Mouse (Mus musculus) hindbrain, embryonic 13.5 days (tissue): ENCODE measurements around the gene Csk. TPM values are rescaled to one million over a fixed set of nuclear protein-coding genes. Genes with fewer than 3 reads are reported as not detected.

Experiments used
- ATAC-seq: fragments of 200-750 bp; cut with Nextera tagmentation; 2 replicates; pipeline ENCODE4 v1.8.0; 2017; ENCODE audit warnings: moderate TSS enrichment; ENCODE audit not compliant: low FRiP score
- H3K27ac ChIP-seq: fragments of 300-500 bp; sonication (generic); 2 replicates; pipeline ENCODE4 v1.5.1; 2015; ENCODE audit warnings: inconsistent platforms, mild to moderate bottlenecking, moderate library complexity
- H3K27me3 ChIP-seq: fragments of 300-500 bp; sonication (generic); 2 replicates; pipeline ENCODE4 v1.6.1; 2015; ENCODE audit warnings: mild to moderate bottlenecking, inconsistent platforms
- H3K36me3 ChIP-seq: fragments of 300-500 bp; sonication (generic); 2 replicates; pipeline ENCODE4 v1.6.1; 2015; ENCODE audit warnings: mild to moderate bottlenecking, inconsistent platforms
- H3K4me1 ChIP-seq: fragments of 300-500 bp; sonication (generic); replicated peaks from 2 replicates; pipeline ENCODE4 v1.6.1; 2015; ENCODE audit warnings: inconsistent platforms
- H3K4me2 ChIP-seq: fragments of 300-500 bp; sonication (generic); 2 replicates; pipeline ENCODE4 v1.6.1; 2015; ENCODE audit warnings: inconsistent platforms, mild to moderate bottlenecking, moderate library complexity
- H3K4me3 ChIP-seq: fragments of 300-500 bp; sonication (generic); 2 replicates; pipeline ENCODE4 v1.5.1; 2015; ENCODE audit warnings: mild to moderate bottlenecking, inconsistent platforms
- H3K9ac ChIP-seq: fragments of 300-500 bp; sonication (generic); 2 replicates; pipeline ENCODE4 v1.6.1; 2015; ENCODE audit warnings: mild to moderate bottlenecking, inconsistent platforms
- H3K9me3 ChIP-seq: fragments of 300-500 bp; sonication (generic); 2 replicates; pipeline ENCODE4 v1.6.1; 2016; ENCODE audit warnings: inconsistent platforms
- WGBS: fragments of 180-500 bp; shearing (Covaris S2); methylation state at CpG from one replicate; pipeline ENCODE4 v1.1.7; 2015; 5-methylcytosine and 5-hydroxymethylcytosine counted together
- polyA plus RNA-seq: library from polyadenylated mRNA; unstranded; fragments of >200 nt; fragmentation: Nextera tagmentation; extraction: Ambion mirVana; gene quantifications from 2 replicates; pipeline ENCODE4 v1.2.1, GENCODE M21; 2015

Csk gene
- polyA plus RNA-seq, 1 experiment from 2014 or later, result 45.0 TPM

DNA sequence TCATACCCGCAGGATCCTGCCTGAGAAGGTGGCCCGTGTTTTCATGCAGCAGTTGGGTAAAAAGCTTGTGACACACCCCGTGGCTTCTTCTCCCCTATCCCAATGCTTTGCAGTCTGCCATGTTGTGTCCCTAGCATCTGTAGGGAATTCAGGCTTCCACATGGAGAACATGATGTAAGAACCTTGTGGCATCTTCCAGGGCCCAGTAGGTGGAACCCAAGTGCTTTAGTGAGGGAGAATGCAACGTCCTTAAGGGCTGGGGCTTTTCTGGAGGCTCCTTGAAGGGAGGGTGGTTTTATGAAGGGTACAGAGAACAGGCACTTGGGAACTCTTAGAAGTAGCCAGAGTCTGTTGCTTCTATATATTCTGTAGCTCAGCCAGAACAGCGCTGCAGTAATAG, 62.7 kb downstream of the Csk start:
- Histone ChIP-seq H3K27ac (no peak overlapping the region), H3K9me3 (no peaks in the 10 kb centered on the region), H3K4me2 (peak overlapping the region; percentile 89), H3K4me3 (peak overlapping the region; percentile 66; the same call in 1 of the 2 replicates), H3K36me3 (peaks cover 59% of the 10 kb centered on the region), H3K27me3 (no peaks in the 10 kb centered on the region), H3K9ac (peak overlapping the region; percentile 82; the same call in 1 of the 2 replicates), H3K4me1 (peaks cover 24% of the 10 kb centered on the region)
- no peak for ATAC-seq
- 41% methylated on average over 5 of the region's 5 CpGs for WGBS

DNA sequence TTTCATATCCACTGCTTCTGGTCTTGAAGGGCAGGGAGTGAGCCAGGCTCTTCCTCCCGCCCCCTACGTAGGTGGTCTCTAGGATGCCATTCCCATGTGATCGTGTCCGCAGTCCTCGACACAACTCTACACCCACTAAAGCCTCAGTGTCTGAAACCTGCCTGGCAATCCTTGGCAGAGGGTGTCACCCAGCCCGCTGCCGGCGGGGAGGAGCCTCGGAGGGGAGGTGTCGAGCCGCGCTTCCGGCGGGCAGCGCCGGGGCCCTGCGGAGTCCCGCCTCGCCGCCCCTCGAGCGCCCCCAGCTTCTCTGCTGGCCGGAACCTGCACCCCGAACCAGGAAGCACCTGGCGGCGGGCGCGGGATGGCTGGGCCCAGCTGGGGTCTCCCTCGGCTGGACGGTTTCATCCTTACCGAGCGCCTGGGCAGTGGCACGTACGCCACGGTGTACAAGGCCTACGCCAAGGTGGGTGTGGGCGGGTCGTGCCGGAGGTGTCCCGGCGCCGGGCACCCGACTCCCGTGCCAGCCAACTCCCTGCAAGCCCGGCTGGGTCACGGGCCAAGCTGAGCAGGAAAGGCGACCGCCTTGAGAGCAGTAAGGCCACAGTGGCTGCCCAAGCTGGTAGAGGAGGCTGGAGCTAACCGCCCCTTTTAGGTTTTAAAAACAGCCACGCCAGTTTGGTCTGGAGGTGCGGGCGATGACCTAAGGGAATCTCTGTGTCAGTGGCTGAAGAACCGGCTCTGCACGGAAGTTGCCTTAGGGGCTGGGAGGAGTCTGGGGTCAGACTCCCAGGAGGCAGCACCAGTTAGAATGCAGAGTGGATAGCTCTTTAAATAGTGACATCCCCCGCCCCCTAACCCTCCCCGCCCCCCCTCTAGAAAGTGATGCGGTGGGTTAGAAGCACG, 64.0 kb downstream of the Csk start, which contains the start of gene Ulk3:
TSS of gene Ulk3 (plus strand) at position 229 of the 903 bp plus-strand sequence.
- no peaks in the 10 kb centered on the region for H3K9me3 ChIP-seq
- 1% methylated on average over 56 of the region's 58 CpGs for WGBS
- H3K4me1 ChIP-seq, result peaks cover 24% of the 10 kb centered on the region
- peak within 1 kb of the TSS; percentile 75 for H3K27ac ChIP-seq
- peaks cover 59% of the 10 kb centered on the region for H3K36me3 ChIP-seq
- H3K27me3 ChIP-seq, result no peaks in the 10 kb centered on the region
- H3K4me2 ChIP-seq, result peak within 1 kb of the TSS; percentile 89
- peak within 1 kb of the TSS; percentile 82 for H3K9ac ChIP-seq
- peak; percentile 86 for ATAC-seq
- peak within 1 kb of the TSS; percentile 66 for H3K4me3 ChIP-seq

DNA sequence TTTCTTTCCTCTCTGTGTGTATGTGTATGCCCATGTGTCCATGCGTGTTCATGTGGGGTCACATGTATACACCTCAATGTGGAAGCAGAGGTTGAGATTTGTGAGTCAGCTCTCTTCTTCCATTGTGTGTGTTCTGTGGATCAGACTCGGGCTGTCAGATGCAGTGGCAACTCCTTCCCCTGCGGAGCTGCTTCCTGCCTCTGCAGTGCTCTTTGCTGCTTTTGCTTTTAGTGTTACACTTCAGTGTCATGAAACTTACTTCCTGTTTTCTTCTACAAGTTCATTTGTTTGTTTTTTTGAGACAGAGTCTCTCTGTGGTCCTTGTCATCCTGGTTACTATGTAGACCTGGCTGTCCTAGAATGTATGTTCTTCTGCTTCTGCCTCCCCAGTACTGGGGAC, 68.4 kb downstream of the Csk start:
- WGBS, result 89% methylated on average over 3 of the region's 3 CpGs
- no peak overlapping the region for H3K4me3 ChIP-seq
- no peaks in the 10 kb centered on the region for H3K27me3 ChIP-seq
- H3K9me3 ChIP-seq, result no peaks in the 10 kb centered on the region
- no peak overlapping the region for H3K9ac ChIP-seq
- ATAC-seq, result no peak
- peaks cover 13% of the 10 kb centered on the region for H3K4me1 ChIP-seq
- peaks cover 76% of the 10 kb centered on the region for H3K36me3 ChIP-seq
- H3K27ac ChIP-seq, result no peak overlapping the region
- H3K4me2 ChIP-seq, result no peak overlapping the region

DNA sequence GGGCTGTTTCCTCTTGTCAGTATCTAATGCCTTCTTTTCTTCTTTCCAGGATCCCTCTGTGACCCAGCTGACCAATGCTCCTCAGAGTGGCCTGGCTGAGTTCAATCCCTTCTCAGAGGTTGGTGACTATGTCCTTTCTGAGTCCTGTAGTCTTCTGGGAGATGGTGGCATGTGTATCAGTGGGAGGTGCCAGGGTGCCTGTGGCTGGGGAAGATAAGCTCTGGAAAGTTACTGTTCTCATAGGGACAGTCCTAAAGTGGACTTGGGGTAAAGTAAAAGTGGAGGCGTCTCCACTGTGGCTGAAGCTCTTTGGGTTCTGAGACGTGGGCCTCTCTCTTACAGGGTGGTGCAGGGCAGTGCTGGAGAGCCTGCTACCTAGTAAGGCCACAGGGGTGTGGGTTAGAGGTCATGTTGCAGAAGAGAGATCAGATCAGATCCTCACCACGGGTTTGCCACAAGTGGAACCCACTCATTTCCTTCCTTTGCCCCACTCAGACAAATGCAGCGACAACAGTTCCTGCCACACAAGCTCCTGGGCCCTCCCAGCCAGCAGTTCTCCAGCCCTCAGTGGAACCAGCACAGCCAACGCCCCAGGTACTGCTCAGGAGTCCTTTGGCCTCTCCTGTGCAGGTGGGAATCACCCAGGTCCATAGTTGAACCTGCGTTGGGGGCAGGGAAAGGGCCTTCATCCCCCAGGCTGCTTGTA, 76.1 kb downstream of the Csk start:
- Histone ChIP-seq H3K4me1 (no peaks in the 10 kb centered on the region), H3K9ac (no peak overlapping the region), H3K36me3 (peaks cover 59% of the 10 kb centered on the region), H3K27me3 (no peaks in the 10 kb centered on the region), H3K27ac (no peak overlapping the region), H3K4me3 (no peak overlapping the region), H3K9me3 (no peaks in the 10 kb centered on the region), H3K4me2 (no peak overlapping the region)
- 91% methylated on average over 6 of the region's 6 CpGs for WGBS
- ATAC-seq, result no peak

Other genes with a start within 250 kb of the Csk start
- 25.6 and 26.0 TPM in 2 replicates for gene Ppcdc, start 213.5 kb downstream of the Csk start, polyA plus RNA-seq
- 86.3 and 94.6 TPM in 2 replicates for gene Scamp5, start 185.6 kb downstream of the Csk start, polyA plus RNA-seq
- gene Rpp25, start 149.6 kb downstream of the Csk start, polyA plus RNA-seq, result 15.6 and 16.2 TPM in 2 replicates
- gene Cox5a, start 132.4 kb downstream of the Csk start, polyA plus RNA-seq, result 875 and 879 TPM in 2 replicates
- gene Fam219b, start 116.1 kb downstream of the Csk start, polyA plus RNA-seq, result 21.6 and 22.4 TPM in 2 replicates
- gene Mpi, start 100.9 kb downstream of the Csk start, polyA plus RNA-seq, result 67.9 and 75.2 TPM in 2 replicates
- gene Scamp2, start 92.7 kb downstream of the Csk start, polyA plus RNA-seq, result 56.9 and 58.8 TPM in 2 replicates
- gene Ulk3, start 64.2 kb downstream of the Csk start, polyA plus RNA-seq, result 28.6 and 30.5 TPM in 2 replicates
- gene Cplx3, start 47.4 kb downstream of the Csk start, polyA plus RNA-seq, result 0.21 and 0.48 TPM in 2 replicates
- not detected in 2 replicates for gene Lman1l, start 32.9 kb downstream of the Csk start, polyA plus RNA-seq
- not detected in 2 replicates for gene Cyp1a2, start 30.1 kb upstream of the Csk start, polyA plus RNA-seq
- gene Cyp1a1, start 34.3 kb upstream of the Csk start, polyA plus RNA-seq, result 0.09 and 0.12 TPM in 2 replicates
- gene Edc3, start 54.9 kb upstream of the Csk start, polyA plus RNA-seq, result 33.8 and 35.4 TPM in 2 replicates
- 71.2 and 72.4 TPM in 2 replicates for gene Clk3, start 112.2 kb upstream of the Csk start, polyA plus RNA-seq
- 10.9 and 12.8 TPM in 2 replicates for gene Arid3b, start 183.2 kb upstream of the Csk start, polyA plus RNA-seq